Mouse (Mus musculus): Measurements from ENCODE around the gene Glb1. TPM values are rescaled to one million over a fixed set of nuclear protein-coding genes. Genes with fewer than 3 reads are reported as not detected.
"Not testable (repeated sequence)": the region's sequence is repeated elsewhere in the genome, so short reads cannot be mapped to it uniquely, and the experiment has no call there.

Glb1 gene
- polyA plus RNA-seq, 1 experiment from 2014 or later, result 77.9 TPM

DNA sequence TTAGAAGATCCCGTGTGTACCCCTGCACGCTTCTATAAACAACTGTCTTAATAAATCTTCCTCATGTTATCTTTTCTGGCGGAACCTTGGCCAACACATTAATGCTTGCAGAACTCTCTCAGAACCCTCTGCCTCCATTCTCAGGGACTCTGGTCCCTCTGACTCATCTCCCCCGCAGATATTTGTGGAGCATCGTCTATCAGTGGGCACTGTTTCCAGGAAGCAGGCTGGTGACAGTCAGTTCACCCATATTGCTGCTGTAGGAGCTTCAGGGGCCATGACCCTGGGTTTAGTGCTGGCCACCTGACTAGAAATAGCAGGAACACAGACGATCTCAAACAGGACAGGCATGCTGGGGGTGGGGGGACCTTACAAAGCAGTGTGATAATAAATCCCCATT lies 13.8 kb upstream of the Glb1 start:
- no peak overlapping the region for H3K4me3 ChIP-seq (replicated peaks; ENCODE audit: low read depth, low read length)
- no peak overlapping the region for H3K4me2 ChIP-seq (ENCODE audit: low read length)
- DNase-seq (ENCODE audit: low spot score) (no peak), ATAC-seq (replicated peaks; ENCODE audit: low FRiP score, low read depth) (no peak)
- peaks cover 7% of the 10 kb centered on the region; the same call in 1 of the 2 replicates for H3K4me1 ChIP-seq (replicated peaks; ENCODE audit: insufficient read depth, low read length)
- no peaks in the 10 kb centered on the region for H3K27me3 ChIP-seq (ENCODE audit: insufficient read depth, low read length)
- TF ChIP-seq CTCF (IDR thresholded peaks at IDR 0.05; ENCODE audit: low read depth), result no peak
- no peak overlapping the region for H3K9ac ChIP-seq (ENCODE audit: low read depth, low read length)
- H3K27ac ChIP-seq, result no peak overlapping the region
- H3K9me3 ChIP-seq (replicated peaks; ENCODE audit: low read length), result no peaks in the 10 kb centered on the region
- peaks cover 8% of the 10 kb centered on the region; the same call in 1 of the 2 replicates for H3K36me3 ChIP-seq (ENCODE audit: insufficient read depth, low read length)
- 39% methylated on average over 6 of the region's 6 CpGs for WGBS

DNA sequence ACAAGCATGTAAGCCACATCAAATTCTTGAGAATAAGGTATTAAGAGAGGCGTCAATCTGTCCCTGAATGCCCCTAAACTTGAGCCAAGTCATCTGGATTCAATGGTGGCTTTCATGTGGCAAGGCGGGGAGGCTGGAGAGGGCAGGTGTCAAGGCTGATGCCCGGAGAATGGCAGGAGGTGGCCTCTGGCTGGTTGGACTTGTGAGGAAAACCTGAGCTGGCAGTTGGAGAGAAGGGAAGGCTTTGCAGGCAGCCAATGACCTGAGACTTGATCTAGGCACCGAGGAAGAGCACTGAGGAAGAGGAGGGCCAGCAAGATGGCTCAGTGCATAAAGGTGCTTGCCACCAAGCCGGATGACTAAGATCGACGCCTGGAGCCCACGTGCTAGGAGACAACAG lies 12.6 kb upstream of the Glb1 start:
- DNase-seq (ENCODE audit: low spot score) (no peak), ATAC-seq (replicated peaks; ENCODE audit: low FRiP score, low read depth) (no peak)
- H3K9ac ChIP-seq (ENCODE audit: low read depth, low read length), result no peak overlapping the region
- 0 out of 2 replicates have a peak overlapping the region, but pooled peaks have one; percentile 0 for H3K4me2 ChIP-seq (ENCODE audit: low read length)
- H3K4me1 ChIP-seq (replicated peaks; ENCODE audit: insufficient read depth, low read length), result peaks cover 7% of the 10 kb centered on the region; the same call in 1 of the 2 replicates
- H3K4me3 ChIP-seq (replicated peaks; ENCODE audit: low read depth, low read length), result no peak overlapping the region
- H3K9me3 ChIP-seq (replicated peaks; ENCODE audit: low read length), result no peaks in the 10 kb centered on the region
- H3K36me3 ChIP-seq (ENCODE audit: insufficient read depth, low read length), result peaks cover 6% of the 10 kb centered on the region; the same call in 1 of the 2 replicates
- H3K27ac ChIP-seq, result no peak overlapping the region
- no peaks in the 10 kb centered on the region for H3K27me3 ChIP-seq (ENCODE audit: insufficient read depth, low read length)
- no peak for TF ChIP-seq CTCF (IDR thresholded peaks at IDR 0.05; ENCODE audit: low read depth)
- WGBS, result 81% methylated on average over 8 of the region's 8 CpGs

DNA sequence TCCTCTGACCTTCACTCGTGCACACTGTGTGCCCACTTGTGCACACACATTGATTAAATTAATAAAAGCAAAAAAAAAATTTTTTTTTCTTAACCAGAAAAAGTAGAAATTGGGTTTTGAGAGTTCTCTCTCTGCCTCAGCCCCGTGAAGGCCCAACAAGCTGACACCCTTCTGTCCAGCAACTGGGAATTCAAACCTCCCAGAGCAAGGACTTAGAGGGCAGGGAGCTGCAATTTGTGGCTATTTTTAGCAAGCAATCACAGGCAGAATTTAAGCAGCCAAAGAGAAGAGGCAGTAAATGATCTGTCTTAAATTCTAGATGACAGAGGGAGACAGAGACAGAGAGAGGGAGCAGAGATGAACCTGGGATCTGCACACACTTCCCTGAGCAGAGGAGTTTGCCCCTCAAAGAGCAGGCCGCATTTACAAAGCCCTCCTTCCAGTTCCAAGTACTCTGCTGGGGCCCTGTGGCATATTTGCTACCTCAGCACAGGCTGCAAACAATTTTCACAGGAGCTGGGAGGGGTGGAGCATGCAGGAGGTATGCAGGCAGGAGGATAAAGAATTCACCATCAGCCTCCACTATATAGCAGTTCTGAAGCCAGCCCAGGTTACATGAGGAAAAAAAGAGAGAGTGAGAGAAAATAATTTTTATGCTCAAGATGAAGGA lies 12.0 kb upstream of the Glb1 start:
- ATAC-seq (replicated peaks; ENCODE audit: low FRiP score, low read depth), result peak; percentile 14; the same call in 1 of the 2 replicates
- 0 out of 2 replicates have a peak overlapping the region, but pooled peaks have one; percentile 21 for H3K27ac ChIP-seq
- H3K36me3 ChIP-seq (ENCODE audit: insufficient read depth, low read length), result peaks cover 6% of the 10 kb centered on the region; the same call in 1 of the 2 replicates
- 0 out of 2 replicates have a peak overlapping the region, but pooled peaks have one; percentile 0 for H3K4me2 ChIP-seq (ENCODE audit: low read length)
- no peak for DNase-seq (ENCODE audit: low spot score)
- TF ChIP-seq CTCF (IDR thresholded peaks at IDR 0.05; ENCODE audit: low read depth), result no peak
- H3K4me3 ChIP-seq (replicated peaks; ENCODE audit: low read depth, low read length), result no peak overlapping the region
- H3K27me3 ChIP-seq (ENCODE audit: insufficient read depth, low read length), result no peaks in the 10 kb centered on the region
- H3K9ac ChIP-seq (ENCODE audit: low read depth, low read length), result no peak overlapping the region
- H3K4me1 ChIP-seq (replicated peaks; ENCODE audit: insufficient read depth, low read length), result peaks cover 7% of the 10 kb centered on the region; the same call in 1 of the 2 replicates
- 50% methylated on average over 3 of the region's 3 CpGs for WGBS
- H3K9me3 ChIP-seq (replicated peaks; ENCODE audit: low read length), result no peaks in the 10 kb centered on the region

- peak; percentile 22 for DNase-seq (ENCODE audit: low spot score)
- peak; percentile 42 for ATAC-seq (replicated peaks; ENCODE audit: low FRiP score, low read depth)
- Histone ChIP-seq H3K36me3 (ENCODE audit: insufficient read depth, low read length) (peaks cover 4% of the 10 kb centered on the region; the same call in 1 of the 2 replicates), H3K27me3 (ENCODE audit: insufficient read depth, low read length) (no peaks in the 10 kb centered on the region), H3K9ac (ENCODE audit: low read depth, low read length) (no peak overlapping the region; the same call in 1 of the 2 replicates), H3K4me1 (replicated peaks; ENCODE audit: insufficient read depth, low read length) (peaks cover 7% of the 10 kb centered on the region; the same call in 1 of the 2 replicates), H3K9me3 (replicated peaks; ENCODE audit: low read length) (no peaks in the 10 kb centered on the region), H3K4me3 (replicated peaks; ENCODE audit: low read depth, low read length) (peak overlapping the region; percentile 86), H3K4me2 (ENCODE audit: low read length) (peak overlapping the region; percentile 94), H3K27ac (peak overlapping the region; percentile 92; the same call in 1 of the 2 replicates)
- TF ChIP-seq CTCF (IDR thresholded peaks at IDR 0.05; ENCODE audit: low read depth), result peak; percentile 61
- WGBS, result 75% methylated on average over 8 of the region's 8 CpGs
Measured at GRCm38 (mm10) chr9:114389371-114389904, 11.4 kb upstream of the Glb1 start.

GRCm38 (mm10) chr9:114389905-114390748 lies 10.7 kb upstream of the Glb1 start, which contains the start of gene Crtap:
TSS of gene Crtap (minus strand) at chr9:114390675.
- H3K36me3 ChIP-seq (ENCODE audit: insufficient read depth, low read length), result no peaks in the 10 kb centered on the region
- H3K9ac ChIP-seq (ENCODE audit: low read depth, low read length), result peak within 1 kb of the TSS; percentile 84
- no peaks in the 10 kb centered on the region for H3K27me3 ChIP-seq (ENCODE audit: insufficient read depth, low read length)
- H3K9me3 ChIP-seq (replicated peaks; ENCODE audit: low read length), result no peaks in the 10 kb centered on the region
- peaks cover 7% of the 10 kb centered on the region; the same call in 1 of the 2 replicates for H3K4me1 ChIP-seq (replicated peaks; ENCODE audit: insufficient read depth, low read length)
- peak; percentile 77 for ATAC-seq (replicated peaks; ENCODE audit: low FRiP score, low read depth)
- no peak for TF ChIP-seq CTCF (IDR thresholded peaks at IDR 0.05; ENCODE audit: low read depth)
- peak within 1 kb of the TSS; percentile 86 for H3K4me3 ChIP-seq (replicated peaks; ENCODE audit: low read depth, low read length)
- peak; percentile 82 for DNase-seq (ENCODE audit: low spot score)
- peak within 1 kb of the TSS; percentile 92 for H3K27ac ChIP-seq
- H3K4me2 ChIP-seq (ENCODE audit: low read length), result peak within 1 kb of the TSS; percentile 94
- 1% methylated on average over 92 of the region's 96 CpGs for WGBS

- under 1% methylated on average over 10 of the region's 10 CpGs for WGBS
Measured at GRCm38 (mm10) chr9:114390749-114391075, 10.2 kb upstream of the Glb1 start.

DNA sequence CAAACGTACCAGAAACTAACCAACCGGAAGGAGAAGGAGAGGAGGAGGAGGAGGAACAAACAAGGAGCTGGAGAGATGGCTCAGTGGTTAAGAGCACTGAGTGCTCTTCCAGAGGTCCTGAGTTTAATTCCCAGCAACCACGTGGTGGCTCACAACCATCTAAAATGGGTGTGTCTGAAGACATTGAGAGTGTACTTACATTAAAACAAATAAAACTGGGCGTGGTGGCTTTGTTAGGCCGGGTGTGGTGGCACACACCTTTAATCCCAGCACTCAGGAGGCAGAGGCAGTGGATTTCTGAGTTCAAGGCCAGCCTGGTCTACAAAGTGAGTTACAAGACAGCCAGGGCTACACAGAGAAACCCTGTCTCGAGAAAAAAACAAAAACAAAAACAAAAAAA lies 6.7 kb upstream of the Glb1 start:
- H3K4me3 ChIP-seq (replicated peaks; ENCODE audit: low read depth, low read length); H3K9me3 ChIP-seq (replicated peaks; ENCODE audit: low read length); ATAC-seq (replicated peaks; ENCODE audit: low FRiP score, low read depth); H3K27ac ChIP-seq; H3K4me2 ChIP-seq (ENCODE audit: low read length); DNase-seq (ENCODE audit: low spot score); H3K27me3 ChIP-seq (ENCODE audit: insufficient read depth, low read length); H3K9ac ChIP-seq (ENCODE audit: low read depth, low read length); H3K36me3 ChIP-seq (ENCODE audit: insufficient read depth, low read length); H3K4me1 ChIP-seq (replicated peaks; ENCODE audit: insufficient read depth, low read length): not testable (repeated sequence)
- WGBS, result 60% methylated on average over 6 of the region's 6 CpGs

More at GRCm38 (mm10) chr9:114390749-114391075, 10.2 kb upstream of the Glb1 start:
- no peaks in the 10 kb centered on the region for H3K36me3 ChIP-seq (ENCODE audit: insufficient read depth, low read length)
- peak overlapping the region; percentile 92 for H3K27ac ChIP-seq
- H3K9me3 ChIP-seq (replicated peaks; ENCODE audit: low read length), result no peaks in the 10 kb centered on the region
- DNase-seq (ENCODE audit: low spot score), result no peak
- H3K27me3 ChIP-seq (ENCODE audit: insufficient read depth, low read length), result no peaks in the 10 kb centered on the region
- ATAC-seq (replicated peaks; ENCODE audit: low FRiP score, low read depth), result no peak
- H3K4me2 ChIP-seq (ENCODE audit: low read length), result peak overlapping the region; percentile 94
- peaks cover 7% of the 10 kb centered on the region; the same call in 1 of the 2 replicates for H3K4me1 ChIP-seq (replicated peaks; ENCODE audit: insufficient read depth, low read length)
- peak overlapping the region; percentile 86 for H3K4me3 ChIP-seq (replicated peaks; ENCODE audit: low read depth, low read length)
- TF ChIP-seq CTCF (IDR thresholded peaks at IDR 0.05; ENCODE audit: low read depth), result no peak
- H3K9ac ChIP-seq (ENCODE audit: low read depth, low read length), result peak overlapping the region; percentile 84

Measured in kidney, postnatal 0 days (tissue).